Mouse (Mus musculus) MEL-GATA-1-ER (cell line): Measurements from ENCODE around the gene Osbpl2.

Experiments used
- DNase-seq: peaks from one replicate; pipeline ENCODE4 v3.0.0-alpha.2; 2012; ENCODE audit warnings: low read depth; ENCODE audit errors: extremely low read depth

The Osbpl2 gene

GRCm38 (mm10) chr2:180200681-180201080 lies 81.6 kb downstream of the Osbpl2 start:
- no peak for DNase-seq

DNA sequence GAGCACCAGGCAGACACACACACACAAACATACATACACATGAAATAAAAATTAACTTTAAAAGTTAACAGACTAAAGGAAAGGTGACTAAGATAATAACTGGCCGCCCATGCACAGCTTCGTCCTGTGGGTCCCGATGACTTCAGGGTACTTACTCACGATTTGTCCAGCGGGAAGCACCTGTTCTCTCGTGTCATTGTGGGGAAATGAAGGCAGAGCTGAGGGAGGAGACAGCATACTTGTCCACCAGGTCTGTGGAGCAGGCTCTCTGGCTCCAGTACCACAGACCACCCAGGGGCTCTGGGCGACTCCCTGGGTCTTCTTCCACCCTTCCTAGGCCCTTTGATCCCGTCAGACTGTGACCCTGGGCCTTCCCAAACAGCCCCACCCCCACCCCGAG lies 82.2 kb downstream of the Osbpl2 start:
- DNase-seq, result no peak

- no peak for DNase-seq
Measured at GRCm38 (mm10) chr2:180202263-180202662, 83.2 kb downstream of the Osbpl2 start.

- DNase-seq, result no peak
Measured at GRCm38 (mm10) chr2:180202805-180203204, 83.7 kb downstream of the Osbpl2 start.

DNA sequence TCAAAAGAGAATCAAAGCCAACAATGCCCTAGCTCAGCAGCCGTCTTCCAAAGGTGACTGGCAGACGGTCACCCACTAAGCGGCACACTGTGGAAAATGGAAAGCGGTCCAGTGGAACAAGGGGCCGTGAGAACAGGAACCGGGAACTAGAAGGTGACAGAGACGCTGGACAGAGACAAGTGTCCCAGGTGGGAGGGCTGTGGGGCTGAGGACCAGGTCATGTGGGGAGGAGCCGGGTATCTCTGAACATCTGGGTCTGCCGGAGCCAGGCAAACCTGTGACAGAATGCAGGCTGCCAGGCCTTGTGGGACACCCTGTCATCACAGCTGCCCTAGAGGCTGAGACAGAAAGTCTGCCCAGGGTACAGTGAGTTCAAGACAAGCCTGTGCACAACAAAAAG lies 85.4 kb downstream of the Osbpl2 start:
- no peak for DNase-seq

DNA sequence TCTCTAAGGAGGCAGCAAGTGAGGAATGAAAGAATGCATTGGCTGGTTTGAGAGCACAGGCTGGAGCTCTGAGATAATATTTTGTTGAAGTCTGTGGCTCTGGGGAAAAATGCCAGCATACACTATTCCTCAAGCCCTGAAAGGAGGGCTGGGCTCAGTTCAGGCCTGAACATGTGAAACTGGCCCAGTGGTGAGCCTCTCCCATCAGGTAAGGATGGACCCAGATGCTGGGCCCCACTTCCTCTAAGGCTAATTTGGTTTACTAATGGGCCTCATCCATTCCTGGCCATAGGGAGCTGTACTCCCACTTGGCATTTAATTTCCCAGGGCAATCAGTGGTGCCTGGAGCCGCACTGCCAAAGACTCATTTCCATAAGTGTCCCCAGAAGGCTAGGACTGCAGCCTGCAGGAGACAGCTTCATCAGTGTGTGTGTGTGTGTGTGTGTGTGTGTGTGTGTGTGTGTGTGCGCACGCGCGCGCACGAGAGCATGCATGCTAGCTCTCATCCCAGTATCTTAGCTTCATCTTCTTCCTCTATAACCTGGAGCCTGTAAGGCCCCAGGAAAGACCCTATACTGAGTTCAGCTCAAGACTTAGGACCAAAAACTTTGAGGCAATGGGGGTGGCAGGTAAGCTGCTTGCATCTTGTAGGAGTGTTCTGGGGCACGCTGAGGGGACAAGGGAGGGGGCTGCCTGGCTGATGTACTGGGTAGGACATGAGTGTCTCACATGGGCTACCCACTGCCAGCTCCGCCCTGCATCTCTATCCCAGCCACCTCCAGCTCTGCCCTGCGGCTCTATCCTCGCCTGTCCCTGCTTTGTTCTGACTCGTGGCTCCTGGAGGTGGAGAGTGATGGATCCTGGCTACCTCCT lies 86.2 kb downstream of the Osbpl2 start:
- DNase-seq, result no peak

GRCm38 (mm10) chr2:180205956-180206280 lies 86.8 kb downstream of the Osbpl2 start:
- no peak for DNase-seq

GRCm38 (mm10) chr2:180207840-180208239 lies 88.7 kb downstream of the Osbpl2 start:
- no peak for DNase-seq

DNA sequence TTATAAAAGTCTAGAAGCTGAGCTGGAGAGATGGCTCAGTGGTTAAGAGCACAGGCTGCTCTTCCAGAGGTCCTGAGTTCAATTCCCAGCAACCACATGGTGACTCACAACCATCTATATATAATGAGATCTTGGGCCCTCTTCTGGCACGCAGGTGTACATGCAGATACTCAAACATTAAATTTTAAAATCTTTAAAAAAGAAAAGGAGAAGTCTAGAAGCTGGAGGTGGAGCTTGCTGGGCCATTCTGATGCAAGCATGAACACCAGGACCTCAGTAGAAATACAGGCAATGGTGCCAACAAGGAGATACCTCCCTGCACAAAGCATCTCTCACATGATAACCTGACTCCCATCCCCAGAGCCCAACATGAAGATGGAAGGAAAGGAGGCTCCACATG lies 89.9 kb downstream of the Osbpl2 start:
- DNase-seq, result peak; percentile 31

GRCm38 (mm10) chr2:180212255-180212654 lies 93.1 kb downstream of the Osbpl2 start:
- DNase-seq, result no peak
